Mouse (Mus musculus): Measurements from ENCODE around the gene Ube2g2. TPM values are rescaled to one million over a fixed set of nuclear protein-coding genes. Genes with fewer than 3 reads are reported as not detected.

Gene Ube2g2
- polyA plus RNA-seq (2014; fragmentation: Illumina TruSeq; extraction: RNeasy Lipid Tissue Mini Kit (QIAGEN cat#74804); ENCODE audit: low read depth, low replicate concordance): 11.6 TPM

GRCm38 (mm10) chr10:77622055-77622988, at the start of gene Ube2g2:
Gene Ube2g2, plus strand, starts transcription at chr10:77622275.

GRCm38 (mm10) chr10:77581408-77582284, 40.4 kb upstream of the Ube2g2 start, which contains the start of gene Pttg1ip:
Gene Pttg1ip, plus strand, starts transcription at chr10:77581720.

GRCm38 (mm10) chr10:77605908-77606826, 15.9 kb upstream of the Ube2g2 start, which contains the start of the genes Sumo3 and Gm49325:
Gene Sumo3, plus strand, starts transcription at chr10:77606097.
Gene Gm49325, plus strand, starts transcription at chr10:77606197.

DNA sequence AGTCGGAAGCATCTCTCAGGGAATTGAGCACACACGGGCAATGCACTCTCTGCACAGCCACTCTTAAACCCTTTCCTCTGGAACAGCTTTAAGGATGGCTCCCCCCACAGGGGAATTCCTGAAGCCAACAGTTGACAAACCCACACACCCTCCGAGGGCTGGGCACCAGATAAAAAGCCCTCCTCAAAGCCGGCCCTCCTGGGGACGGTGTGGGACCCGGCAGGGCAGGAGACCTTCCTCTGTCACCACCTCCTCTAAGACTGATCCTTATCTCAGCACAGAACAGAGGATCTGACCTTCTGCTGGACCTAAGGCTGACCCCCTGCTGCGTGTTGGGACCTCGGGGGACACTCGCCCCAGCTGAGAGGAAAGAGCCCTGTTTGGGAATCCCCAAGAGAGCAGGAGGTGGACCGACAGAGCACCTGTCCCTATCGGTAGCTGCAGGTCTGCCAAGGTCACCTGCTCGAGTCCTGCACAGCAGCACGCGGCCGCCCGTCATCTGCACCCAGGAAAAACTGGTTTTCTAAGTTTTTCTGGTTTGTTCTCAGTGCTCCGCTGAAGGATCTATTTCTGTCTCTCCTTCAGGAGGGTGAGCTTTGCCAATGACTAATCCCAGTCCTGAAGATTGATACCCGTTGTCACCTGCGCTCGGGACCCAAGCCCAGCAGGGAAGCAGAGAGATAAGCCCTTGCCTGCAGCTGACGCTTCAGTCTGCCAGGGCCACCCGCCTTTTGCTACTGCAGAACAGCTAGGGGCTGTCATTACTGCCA, 64.0 kb downstream of the Ube2g2 start, which contains the start of gene Tspear:
Gene Tspear, plus strand, starts transcription at position 675 of the 770 bp plus-strand sequence.

DNA sequence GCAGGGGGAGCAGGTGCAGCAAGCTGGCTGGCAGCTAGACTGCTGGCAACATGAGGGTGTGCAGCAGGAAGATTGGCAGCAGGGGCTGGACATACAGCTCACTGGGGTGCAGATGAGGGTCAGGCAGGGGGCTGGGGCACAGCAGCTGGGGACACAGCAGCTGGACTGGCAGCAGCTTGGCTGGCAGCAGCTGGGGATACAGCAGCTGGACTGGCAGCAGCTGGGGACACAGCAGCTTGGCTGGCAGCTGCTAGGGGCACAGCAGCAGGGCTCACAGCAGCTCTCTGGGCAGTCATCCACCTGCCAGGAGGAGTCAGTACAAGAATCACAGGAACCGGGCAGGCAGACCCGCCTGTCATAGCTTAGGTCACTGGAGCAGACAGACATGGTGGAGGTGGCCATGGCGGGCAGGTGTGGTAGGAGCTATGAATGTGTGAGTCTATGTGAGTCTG, 68.3 kb downstream of the Ube2g2 start, which contains the start of gene Gm19402:
Gene Gm19402, minus strand, starts transcription at position 402 of the 452 bp plus-strand sequence.

Other genes starting within 250 kb of the Ube2g2 start
- 14.1 TPM for gene Adarb1, start 204.0 kb upstream of the Ube2g2 start, polyA plus RNA-seq (2014; fragmentation: Illumina TruSeq; extraction: RNeasy Lipid Tissue Mini Kit (QIAGEN cat#74804); ENCODE audit: low read depth, low replicate concordance)
- gene Fam207a, start 106.5 kb upstream of the Ube2g2 start, polyA plus RNA-seq (2014; fragmentation: Illumina TruSeq; extraction: RNeasy Lipid Tissue Mini Kit (QIAGEN cat#74804); ENCODE audit: low read depth, low replicate concordance): 0.70 TPM
- 2.5 TPM for gene Itgb2, start 92.0 kb upstream of the Ube2g2 start, polyA plus RNA-seq (2014; fragmentation: Illumina TruSeq; extraction: RNeasy Lipid Tissue Mini Kit (QIAGEN cat#74804); ENCODE audit: low read depth, low replicate concordance)
- gene Pttg1ip, start 40.6 kb upstream of the Ube2g2 start, polyA plus RNA-seq (2014; fragmentation: Illumina TruSeq; extraction: RNeasy Lipid Tissue Mini Kit (QIAGEN cat#74804); ENCODE audit: low read depth, low replicate concordance): 126 TPM
- 72.3 TPM for gene Sumo3, start 16.2 kb upstream of the Ube2g2 start, polyA plus RNA-seq (2014; fragmentation: Illumina TruSeq; extraction: RNeasy Lipid Tissue Mini Kit (QIAGEN cat#74804); ENCODE audit: low read depth, low replicate concordance)
- 6.2 TPM for gene Gm49325, start 16.1 kb upstream of the Ube2g2 start, polyA plus RNA-seq (2014; fragmentation: Illumina TruSeq; extraction: RNeasy Lipid Tissue Mini Kit (QIAGEN cat#74804); ENCODE audit: low read depth, low replicate concordance)
- gene Tspear, start 64.3 kb downstream of the Ube2g2 start, polyA plus RNA-seq (2014; fragmentation: Illumina TruSeq; extraction: RNeasy Lipid Tissue Mini Kit (QIAGEN cat#74804); ENCODE audit: low read depth, low replicate concordance): not detected
- gene Gm19402, start 68.5 kb downstream of the Ube2g2 start, polyA plus RNA-seq (2014; fragmentation: Illumina TruSeq; extraction: RNeasy Lipid Tissue Mini Kit (QIAGEN cat#74804); ENCODE audit: low read depth, low replicate concordance): not detected
- not detected for gene Gm9508, start 75.0 kb downstream of the Ube2g2 start, polyA plus RNA-seq (2014; fragmentation: Illumina TruSeq; extraction: RNeasy Lipid Tissue Mini Kit (QIAGEN cat#74804); ENCODE audit: low read depth, low replicate concordance)
- gene Gm10272, start 84.4 kb downstream of the Ube2g2 start, polyA plus RNA-seq (2014; fragmentation: Illumina TruSeq; extraction: RNeasy Lipid Tissue Mini Kit (QIAGEN cat#74804); ENCODE audit: low read depth, low replicate concordance): not detected
- not detected for gene Gm10024, start 89.2 kb downstream of the Ube2g2 start, polyA plus RNA-seq (2014; fragmentation: Illumina TruSeq; extraction: RNeasy Lipid Tissue Mini Kit (QIAGEN cat#74804); ENCODE audit: low read depth, low replicate concordance)
- gene Gm10142, start 93.5 kb downstream of the Ube2g2 start, polyA plus RNA-seq (2014; fragmentation: Illumina TruSeq; extraction: RNeasy Lipid Tissue Mini Kit (QIAGEN cat#74804); ENCODE audit: low read depth, low replicate concordance): not detected
- not detected for gene Krtap12-1, start 98.3 kb downstream of the Ube2g2 start, polyA plus RNA-seq (2014; fragmentation: Illumina TruSeq; extraction: RNeasy Lipid Tissue Mini Kit (QIAGEN cat#74804); ENCODE audit: low read depth, low replicate concordance)
- gene Gm10100, start 104.2 kb downstream of the Ube2g2 start, polyA plus RNA-seq (2014; fragmentation: Illumina TruSeq; extraction: RNeasy Lipid Tissue Mini Kit (QIAGEN cat#74804); ENCODE audit: low read depth, low replicate concordance): not detected
- gene Gm18596, start 120.4 kb downstream of the Ube2g2 start, polyA plus RNA-seq (2014; fragmentation: Illumina TruSeq; extraction: RNeasy Lipid Tissue Mini Kit (QIAGEN cat#74804); ENCODE audit: low read depth, low replicate concordance): not detected
- gene Gm9736, start 129.1 kb downstream of the Ube2g2 start, polyA plus RNA-seq (2014; fragmentation: Illumina TruSeq; extraction: RNeasy Lipid Tissue Mini Kit (QIAGEN cat#74804); ENCODE audit: low read depth, low replicate concordance): not detected
- gene Gm3233, start 137.4 kb downstream of the Ube2g2 start, polyA plus RNA-seq (2014; fragmentation: Illumina TruSeq; extraction: RNeasy Lipid Tissue Mini Kit (QIAGEN cat#74804); ENCODE audit: low read depth, low replicate concordance): not detected
- gene Gm3238, start 149.1 kb downstream of the Ube2g2 start, polyA plus RNA-seq (2014; fragmentation: Illumina TruSeq; extraction: RNeasy Lipid Tissue Mini Kit (QIAGEN cat#74804); ENCODE audit: low read depth, low replicate concordance): not detected
- not detected for gene Gm7138, start 154.7 kb downstream of the Ube2g2 start, polyA plus RNA-seq (2014; fragmentation: Illumina TruSeq; extraction: RNeasy Lipid Tissue Mini Kit (QIAGEN cat#74804); ENCODE audit: low read depth, low replicate concordance)
- gene Gm3250, start 160.3 kb downstream of the Ube2g2 start, polyA plus RNA-seq (2014; fragmentation: Illumina TruSeq; extraction: RNeasy Lipid Tissue Mini Kit (QIAGEN cat#74804); ENCODE audit: low read depth, low replicate concordance): not detected
- gene Gm7137, start 165.9 kb downstream of the Ube2g2 start, polyA plus RNA-seq (2014; fragmentation: Illumina TruSeq; extraction: RNeasy Lipid Tissue Mini Kit (QIAGEN cat#74804); ENCODE audit: low read depth, low replicate concordance): not detected
- gene Gm9639, start 172.8 kb downstream of the Ube2g2 start, polyA plus RNA-seq (2014; fragmentation: Illumina TruSeq; extraction: RNeasy Lipid Tissue Mini Kit (QIAGEN cat#74804); ENCODE audit: low read depth, low replicate concordance): not detected
- not detected for gene Gm19668, start 176.9 kb downstream of the Ube2g2 start, polyA plus RNA-seq (2014; fragmentation: Illumina TruSeq; extraction: RNeasy Lipid Tissue Mini Kit (QIAGEN cat#74804); ENCODE audit: low read depth, low replicate concordance)
- not detected for gene Gm9507, start 189.6 kb downstream of the Ube2g2 start, polyA plus RNA-seq (2014; fragmentation: Illumina TruSeq; extraction: RNeasy Lipid Tissue Mini Kit (QIAGEN cat#74804); ENCODE audit: low read depth, low replicate concordance)
- gene Gm2696, start 192.4 kb downstream of the Ube2g2 start, polyA plus RNA-seq (2014; fragmentation: Illumina TruSeq; extraction: RNeasy Lipid Tissue Mini Kit (QIAGEN cat#74804); ENCODE audit: low read depth, low replicate concordance): not detected
- gene Krtap10-4, start 204.8 kb downstream of the Ube2g2 start, polyA plus RNA-seq (2014; fragmentation: Illumina TruSeq; extraction: RNeasy Lipid Tissue Mini Kit (QIAGEN cat#74804); ENCODE audit: low read depth, low replicate concordance): not detected
- not detected for gene Krtap10-10, start 213.7 kb downstream of the Ube2g2 start, polyA plus RNA-seq (2014; fragmentation: Illumina TruSeq; extraction: RNeasy Lipid Tissue Mini Kit (QIAGEN cat#74804); ENCODE audit: low read depth, low replicate concordance)
- gene Gm36176, start 224.5 kb downstream of the Ube2g2 start, polyA plus RNA-seq (2014; fragmentation: Illumina TruSeq; extraction: RNeasy Lipid Tissue Mini Kit (QIAGEN cat#74804); ENCODE audit: low read depth, low replicate concordance): not detected
- not detected for gene Gm10318, start 230.6 kb downstream of the Ube2g2 start, polyA plus RNA-seq (2014; fragmentation: Illumina TruSeq; extraction: RNeasy Lipid Tissue Mini Kit (QIAGEN cat#74804); ENCODE audit: low read depth, low replicate concordance)
- gene Gm3285, start 239.7 kb downstream of the Ube2g2 start, polyA plus RNA-seq (2014; fragmentation: Illumina TruSeq; extraction: RNeasy Lipid Tissue Mini Kit (QIAGEN cat#74804); ENCODE audit: low read depth, low replicate concordance): not detected